Mouse (Mus musculus) E14TG2a.4 (cell line): Measurements from ENCODE around the gene Anapc2.
"Not testable (repeated sequence)": the region's sequence is repeated elsewhere in the genome, so short reads cannot be mapped to it uniquely, and the experiment has no call there.

ENCODE experiments used
- CTCF ChIP-seq: conservative IDR thresholded peaks from 2 replicates; pipeline ENCODE4 v1.5.1; 2014; ENCODE audit warnings: low read length
- POU5F1 ChIP-seq: IDR thresholded peaks from 2 replicates; pipeline ENCODE4 v1.6.1; 2014; ENCODE audit warnings: low read length, borderline replicate concordance

GRCm38 (mm10) chr2:25257250-25257649, 15.0 kb upstream of the Anapc2 start:
- TF ChIP-seq CTCF, POU5F1: not testable (repeated sequence)
